Mouse (Mus musculus) induced T-regulatory cell, adult 2 months (primary cell): ENCODE data around the gene Vars2.

Experiments used
- DNase-seq: peaks from one replicate; pipeline ENCODE4 v3.0.0-alpha.2; 2012; ENCODE audit warnings: low read depth

The Vars2 gene

GRCm38 (mm10) chr17:35633992-35634391, 33.4 kb downstream of the Vars2 start:
- DNase-seq, result no peak

- no peak for DNase-seq
Measured at GRCm38 (mm10) chr17:35626537-35626936, 40.9 kb downstream of the Vars2 start, which contains the start of gene Gm9573. Gene Gm9573, minus strand, starts transcription at chr17:35626637.

- peak; percentile 30 for DNase-seq
Measured at GRCm38 (mm10) chr17:35617127-35617526, 50.3 kb downstream of the Vars2 start.
